In the genomic region with DNA sequence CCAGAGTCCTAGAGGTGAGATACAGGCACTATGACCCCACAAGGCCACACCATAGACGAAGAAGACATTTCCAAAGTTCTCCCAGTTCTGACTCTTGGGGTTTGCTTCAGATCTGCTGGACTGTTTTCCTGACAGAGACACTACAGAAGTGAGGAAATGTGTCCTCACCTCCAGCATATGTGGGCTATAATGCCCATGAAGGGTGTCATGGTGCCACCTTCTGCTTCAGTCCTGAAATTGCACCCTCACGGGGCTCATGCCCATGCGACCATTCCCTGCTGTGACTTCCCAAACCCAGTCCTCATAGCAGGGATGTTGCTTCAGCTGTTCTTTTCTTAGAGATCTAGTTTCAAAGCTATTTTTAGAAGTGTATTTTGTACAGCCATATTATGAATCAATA, we compare ENCODE assay signal across 9 mouse cellular contexts. TPM values are rescaled to one million over a fixed set of nuclear protein-coding genes. Genes with fewer than 3 reads are reported as not detected.
DNase-seq lines count a peak whose midpoint lies in the region; ATAC-seq lines count a peak whose summit lies in the region.
"Had no signal": no experiment of that assay in that cellular context is flagged by ENCODE, and none has a peak within 500 bp of the region (broad histone marks: within the 10 kb centered on the region; RNA-seq: fewer than 3 reads in every experiment).

No protein-coding gene starts in this region.

- peak; percentile 93 for ATAC-seq in activated CD4-positive, CD25-positive, alpha-beta regulatory T cell, adult 4 months
- ATAC-seq in erythroblast, adult 5-6 weeks (replicated peaks; ENCODE audit: low FRiP score, poor library complexity, severe bottlenecking): peak; percentile 64
- ATAC-seq in kidney, embryonic 16.5 days (ENCODE audit: low FRiP score, low TSS enrichment): peak; percentile 67; the same call in 1 of the 2 replicates
- no peak for ATAC-seq in neural tube, embryonic 11.5 days (ENCODE audit: insufficient read depth, low FRiP score, low TSS enrichment)
- no peak for ATAC-seq in erythroid progenitor cell, adult 5-6 weeks (replicated peaks; ENCODE audit: low FRiP score, poor library complexity, severe bottlenecking)

- H3K36me3 ChIP-seq in kidney, embryonic 16.5 days (ENCODE audit: insufficient read depth, low read length): no peaks in the 10 kb centered on the region
- H3K36me3 ChIP-seq in neural tube, embryonic 11.5 days (ENCODE audit: control insufficient read depth, insufficient read depth, low read length): no peaks in the 10 kb centered on the region

- H3K4me3 ChIP-seq in kidney, embryonic 16.5 days (ENCODE audit: low read length): no peak overlapping the region
- H3K4me3 ChIP-seq in neural tube, embryonic 11.5 days (ENCODE audit: low read depth, low read length): no peak overlapping the region
- H3K4me3 ChIP-seq: myocyte had no signal

- no peak overlapping the region for H3K4me2 ChIP-seq in kidney, embryonic 16.5 days (replicated peaks; ENCODE audit: low read depth, low read length)
- H3K4me2 ChIP-seq in neural tube, embryonic 11.5 days (ENCODE audit: low read depth): no peak overlapping the region

- 26% methylated on average over 3 of the region's 3 CpGs for WGBS in kidney, embryonic 16.5 days
- WGBS in neural tube, embryonic 11.5 days: 39% methylated on average over 3 of the region's 3 CpGs

- H3K27ac ChIP-seq in kidney, embryonic 16.5 days (ENCODE audit: low read length): no peak overlapping the region
- no peak overlapping the region for H3K27ac ChIP-seq in neural tube, embryonic 11.5 days (ENCODE audit: low read depth, low read length)

- H3K9me3 ChIP-seq in kidney, embryonic 16.5 days (ENCODE audit: low read length): no peaks in the 10 kb centered on the region
- no peaks in the 10 kb centered on the region for H3K9me3 ChIP-seq in neural tube, embryonic 11.5 days (ENCODE audit: control insufficient read depth, low read length)

- no peak overlapping the region for H3K9ac ChIP-seq in kidney, embryonic 16.5 days (replicated peaks; ENCODE audit: low read length)
- H3K9ac ChIP-seq in neural tube, embryonic 11.5 days (ENCODE audit: low read length): no peak overlapping the region

- H3K4me1 ChIP-seq in kidney, embryonic 16.5 days (ENCODE audit: insufficient read depth, low read length): no peaks in the 10 kb centered on the region
- H3K4me1 ChIP-seq in neural tube, embryonic 11.5 days (ENCODE audit: control insufficient read depth, insufficient read depth, low read length): no peaks in the 10 kb centered on the region

- peak; percentile 38 for DNase-seq in ovary, postnatal 14 days (ENCODE audit: low spot score)
- no peak for DNase-seq in ovary, adult 18-20 months (ENCODE audit: low spot score)
- DNase-seq in neural tube, embryonic 11.5 days (ENCODE audit: low spot score): peak; percentile 33
- DNase-seq in yolk sac, embryonic 10.5 days (ENCODE audit: low spot score): no peak

- no peaks in the 10 kb centered on the region for H3K27me3 ChIP-seq in kidney, embryonic 16.5 days (ENCODE audit: insufficient read depth, low read length)
- no peaks in the 10 kb centered on the region for H3K27me3 ChIP-seq in neural tube, embryonic 11.5 days (ENCODE audit: control insufficient read depth, insufficient read depth, low read length)

RNA-seq across cellular contexts. Expression of gene Sypl, which starts 56.3 kb away (rescaled TPM):
- polyA plus RNA-seq in activated CD4-positive, CD25-positive, alpha-beta regulatory T cell, adult 4 months (2017; shearing (Covaris generic)): 100 to 1,000 TPM; 102 TPM
- total RNA-seq in erythroblast, adult 5-6 weeks (2015; ENCODE audit: low replicate concordance): 34.6 and 44.3 TPM in 2 replicates
- 10.3 and 17.8 TPM in 2 replicates for total RNA-seq in erythroblast, adult 5-6 weeks (2017; ENCODE audit: low replicate concordance)
- 142 and 145 TPM in 2 replicates for polyA plus RNA-seq in kidney, embryonic 16.5 days (2015; fragmentation: Nextera tagmentation; extraction: Ambion mirVana)
- polyA plus RNA-seq in neural tube, embryonic 11.5 days (2014; fragmentation: Nextera tagmentation; extraction: Ambion mirVana): 54.0 and 58.6 TPM in 2 replicates
- total RNA-seq in erythroid progenitor cell, adult 5-6 weeks (2015; ENCODE audit: low replicate concordance): 32.1 and 35.6 TPM in 2 replicates
- 24.4 and 27.0 TPM in 2 replicates for total RNA-seq in erythroid progenitor cell, adult 5-6 weeks (2017; ENCODE audit: low replicate concordance)

Comparison
In these comparisons a context has a peak if more than half of its experiments do, and no peak if none do; other contexts are left out.
1. DNase-seq: peak in ovary, postnatal 14 days (single experiment) and neural tube, embryonic 11.5 days (single experiment); none in ovary, adult 18-20 months (single experiment) and yolk sac, embryonic 10.5 days (single experiment).
2. ATAC-seq: peak in activated CD4-positive, CD25-positive, alpha-beta regulatory T cell, adult 4 months (single experiment), erythroblast, adult 5-6 weeks (single experiment) and kidney, embryonic 16.5 days (single experiment); none in neural tube, embryonic 11.5 days (single experiment) and erythroid progenitor cell, adult 5-6 weeks (single experiment).